Mouse (Mus musculus) thymus, adult 18-20 months (tissue): Measurements from ENCODE around the gene Ykt6.

ENCODE experiments used
- DNase-seq, 2 experiments: peaks; one replicate each; pipeline ENCODE4 v3.0.0; 2022; ENCODE audit warnings: mixed read lengths in 2 of 2

The Ykt6 gene

DNA sequence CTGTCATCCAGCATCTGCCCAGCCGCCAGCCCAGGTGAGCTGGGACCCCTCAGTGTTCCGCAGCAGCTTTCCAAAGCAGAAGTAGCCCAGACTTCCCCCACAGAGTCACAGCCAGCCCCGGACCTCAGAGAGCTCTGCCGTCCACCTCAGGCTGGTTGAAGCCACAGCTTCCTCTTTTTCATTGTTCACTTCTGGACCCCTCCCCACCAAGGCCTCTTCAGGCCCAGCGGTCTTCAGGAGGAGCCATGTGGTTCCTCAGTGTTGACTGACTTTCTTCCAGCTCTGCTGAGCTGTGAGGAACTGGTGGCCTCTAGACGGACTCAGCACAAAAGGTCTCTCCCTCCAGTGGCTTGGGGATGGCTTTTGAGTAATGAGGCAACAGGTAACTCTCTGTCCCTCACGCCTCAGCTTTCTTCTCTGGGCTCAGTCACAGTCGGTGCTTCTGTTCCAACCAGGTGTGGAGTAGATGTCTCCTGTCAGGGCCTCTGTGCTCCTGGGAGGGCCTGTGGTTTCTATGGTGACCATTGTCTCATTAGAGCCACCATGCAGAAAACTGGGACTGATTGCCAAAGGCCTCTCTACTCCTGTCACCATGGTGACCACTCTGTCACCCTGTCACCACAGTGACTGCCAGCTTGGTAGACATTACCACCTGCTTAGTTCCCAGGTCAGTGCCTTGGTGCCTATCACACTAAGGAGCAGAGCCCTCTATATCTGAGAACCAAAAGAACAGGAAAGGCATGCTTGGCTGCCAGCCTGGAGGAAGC is 5.7 kb upstream of the Ykt6 start, which contains the start of gene Gck:
Gene Gck, minus strand, starts transcription at position 496 of the 767 bp plus-strand sequence.
- DNase-seq, result no peak

DNA sequence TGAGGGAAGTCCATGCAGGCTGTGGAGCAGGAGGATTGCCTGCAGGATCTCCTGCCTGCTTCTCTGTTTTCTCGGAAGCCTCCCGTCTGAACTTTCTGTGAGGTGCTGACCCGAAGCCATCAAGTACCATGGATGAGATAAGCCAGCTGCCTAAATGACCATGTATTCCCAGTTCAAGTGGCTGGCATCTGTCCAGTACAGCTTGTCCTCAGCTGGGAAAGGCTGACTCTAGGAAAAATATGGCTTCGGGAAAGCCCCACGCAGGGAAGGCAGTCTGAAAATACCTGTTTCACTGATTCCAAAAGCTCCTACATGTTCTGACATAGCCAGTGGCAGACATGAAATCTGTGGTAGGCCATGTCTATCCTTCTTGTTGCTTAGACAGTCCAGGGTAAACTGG is 3.0 kb upstream of the Ykt6 start:
- DNase-seq, result no peak

DNA sequence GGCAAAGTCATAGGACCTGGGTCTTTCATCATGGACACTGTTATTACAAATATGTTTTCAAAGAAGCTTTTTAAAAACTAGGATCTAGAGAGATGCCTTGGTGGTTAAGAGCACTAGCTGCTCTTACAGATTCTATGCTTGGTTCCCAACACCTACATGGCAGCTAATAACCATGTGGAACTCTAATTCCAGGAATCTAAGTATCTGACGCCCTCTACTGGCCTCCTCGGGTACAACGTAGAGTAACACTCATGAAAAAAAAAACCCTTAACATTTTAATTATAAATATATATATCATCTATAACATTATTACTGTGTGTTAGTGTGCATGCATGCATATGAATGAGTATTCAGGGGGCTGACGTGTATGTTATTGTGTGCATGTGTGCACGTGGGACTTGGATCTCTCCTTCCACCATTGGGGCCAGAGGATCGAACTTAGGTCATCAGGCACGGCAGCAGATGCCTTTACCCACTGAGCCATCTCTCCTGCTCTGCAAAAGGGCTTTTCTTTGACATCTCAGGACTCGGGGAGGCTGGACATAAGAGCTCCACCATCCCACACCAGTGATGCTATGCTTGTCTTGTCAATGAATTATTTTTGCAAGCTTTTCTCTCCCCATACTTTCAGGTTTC is 2.2 kb upstream of the Ykt6 start:
- no peak for DNase-seq

DNA sequence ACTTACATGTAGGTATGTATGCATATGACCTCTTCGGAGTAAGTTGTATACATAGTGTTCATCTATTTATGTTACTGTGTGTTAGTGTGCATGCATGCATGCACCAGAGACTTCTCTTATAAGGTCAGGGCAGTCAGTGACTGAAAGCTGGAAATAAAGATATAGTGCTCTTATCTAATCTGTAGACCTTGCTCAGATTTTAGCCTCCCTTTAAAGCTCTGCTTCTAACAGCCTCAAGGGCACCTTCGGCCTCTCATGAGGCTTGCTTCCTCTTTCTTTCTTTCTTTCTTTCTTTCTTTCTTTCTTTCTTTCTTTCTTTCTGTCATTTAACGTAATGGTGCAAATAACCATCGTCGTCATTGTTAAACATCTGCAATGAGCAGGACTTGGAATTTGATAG is 1.1 kb upstream of the Ykt6 start:
- DNase-seq, result no peak

DNA sequence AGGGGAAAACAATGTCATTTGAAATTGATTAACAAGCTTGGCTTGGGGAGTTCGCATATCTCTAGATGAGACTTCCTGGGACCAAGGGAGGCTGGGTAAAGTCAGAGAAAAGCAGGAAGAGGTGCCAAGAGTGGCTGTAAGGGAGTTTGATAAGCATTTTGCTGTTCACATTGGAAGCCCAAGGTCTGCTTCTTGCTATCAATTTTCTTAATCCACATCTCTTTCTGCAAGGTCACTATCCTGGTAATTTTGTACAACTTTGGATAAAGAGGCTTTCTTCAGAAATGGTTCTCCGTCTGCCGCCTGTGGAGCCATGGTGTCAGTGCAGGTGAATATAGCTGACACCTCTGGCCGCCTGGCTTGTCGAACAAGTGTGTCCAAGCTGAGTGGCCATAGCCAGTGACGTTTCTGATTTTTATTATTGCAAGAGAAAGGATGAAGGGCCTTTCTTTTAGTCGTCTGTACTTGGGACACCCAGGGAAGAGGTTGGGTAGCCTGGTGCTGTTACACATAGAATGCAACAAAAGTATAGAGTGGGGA is 458 bp upstream of the Ykt6 start:
- no peak for DNase-seq

DNA sequence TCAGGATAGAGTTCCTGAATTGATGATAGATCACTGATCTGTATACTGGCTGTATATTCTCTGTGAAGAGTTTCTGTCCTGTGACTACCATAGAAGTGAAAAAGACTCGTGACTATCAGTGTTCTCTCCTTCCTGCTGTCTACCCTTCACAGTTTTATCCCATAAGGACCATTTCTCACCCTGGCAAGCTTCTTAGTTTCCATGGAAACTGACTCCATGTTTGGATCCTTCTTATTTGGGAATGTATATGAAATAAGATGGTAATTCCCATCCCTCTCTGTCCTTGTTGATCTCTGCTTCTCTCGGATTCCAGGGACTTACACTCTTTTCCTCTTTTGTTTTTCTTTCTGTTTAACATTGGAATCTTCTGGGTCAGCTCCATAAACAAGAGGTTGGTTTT is 4.6 kb downstream of the Ykt6 start:
- no peak for DNase-seq

DNA sequence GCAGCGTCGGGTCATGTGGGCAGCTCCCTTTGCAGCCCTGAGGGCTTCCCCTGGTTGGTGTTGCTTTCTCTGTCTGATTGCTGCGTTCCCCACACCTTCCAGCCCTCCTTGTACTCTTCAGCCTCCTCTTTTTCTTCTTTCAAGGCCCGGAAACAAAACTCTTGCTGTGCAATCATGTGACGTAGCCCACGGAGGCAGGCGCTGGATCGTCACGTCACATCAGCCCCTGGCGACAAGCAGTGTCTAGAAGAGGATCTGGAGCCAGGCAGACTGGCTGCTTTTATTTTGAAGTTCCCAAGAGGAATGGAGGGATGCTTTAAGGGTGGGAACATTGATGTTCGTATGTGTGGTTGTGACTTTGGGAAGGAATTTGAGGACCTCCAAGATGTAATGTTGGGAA is 10.4 kb downstream of the Ykt6 start:
- no peak for DNase-seq

DNA sequence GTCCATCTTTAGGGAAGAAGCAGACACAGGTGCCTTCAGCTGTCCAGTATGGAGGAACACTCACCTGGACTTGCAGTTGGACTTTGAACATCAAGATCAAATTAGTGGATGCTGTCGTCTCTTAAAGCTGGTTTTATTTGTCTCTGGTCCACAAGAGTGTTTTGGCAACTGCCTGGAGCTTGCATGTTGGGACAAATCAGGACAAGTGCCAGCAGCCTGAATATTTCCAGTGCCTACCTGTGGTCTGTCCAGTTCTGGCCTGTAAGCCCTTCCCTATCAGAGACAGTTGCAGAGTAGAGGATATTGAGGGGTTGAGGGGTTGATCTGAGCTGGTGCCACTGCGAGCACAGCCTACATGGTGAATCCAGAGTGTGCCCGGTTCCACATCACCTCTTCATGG is 11.3 kb downstream of the Ykt6 start:
- DNase-seq, result no peak

DNA sequence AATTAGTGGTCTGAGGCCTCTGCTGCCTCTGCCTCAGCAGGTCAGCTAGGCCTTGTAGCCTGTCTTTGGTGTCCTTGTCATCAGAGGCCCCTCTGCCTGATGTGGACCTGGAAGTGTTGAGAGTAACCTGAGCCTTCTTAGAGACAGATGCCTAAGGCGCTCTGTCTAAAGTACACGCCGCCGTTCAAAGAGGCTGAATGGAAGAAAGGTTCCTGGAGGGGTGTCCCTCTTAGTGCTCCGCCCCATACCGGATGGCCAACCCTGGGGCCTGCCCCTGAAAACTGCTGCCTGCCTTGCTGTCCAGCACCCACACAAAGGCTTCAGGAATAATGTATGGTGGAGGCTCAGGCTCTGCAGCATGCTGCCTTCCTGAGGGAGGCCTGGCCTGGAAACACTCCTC is 12.7 kb downstream of the Ykt6 start:
- no peak for DNase-seq

DNA sequence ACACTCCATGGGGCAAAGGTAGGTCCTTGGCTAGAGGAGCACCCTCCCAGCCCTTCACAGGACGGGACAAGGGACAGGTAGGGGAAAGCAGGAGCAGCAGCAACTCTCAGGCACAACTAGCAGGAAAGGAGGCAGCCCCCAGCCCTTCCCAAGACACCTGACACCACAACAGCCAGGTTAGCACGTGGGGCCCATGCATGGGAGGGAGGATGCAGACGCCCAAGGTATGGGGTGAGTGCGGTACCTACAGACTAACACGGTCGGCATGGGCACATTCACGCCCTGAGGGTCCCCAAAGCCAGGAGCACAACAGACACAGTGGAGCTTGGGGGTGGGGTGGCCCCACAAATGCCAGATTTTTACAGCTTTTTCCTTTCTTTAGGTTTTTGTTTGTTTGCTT is 15.7 kb downstream of the Ykt6 start:
- no peak for DNase-seq

DNA sequence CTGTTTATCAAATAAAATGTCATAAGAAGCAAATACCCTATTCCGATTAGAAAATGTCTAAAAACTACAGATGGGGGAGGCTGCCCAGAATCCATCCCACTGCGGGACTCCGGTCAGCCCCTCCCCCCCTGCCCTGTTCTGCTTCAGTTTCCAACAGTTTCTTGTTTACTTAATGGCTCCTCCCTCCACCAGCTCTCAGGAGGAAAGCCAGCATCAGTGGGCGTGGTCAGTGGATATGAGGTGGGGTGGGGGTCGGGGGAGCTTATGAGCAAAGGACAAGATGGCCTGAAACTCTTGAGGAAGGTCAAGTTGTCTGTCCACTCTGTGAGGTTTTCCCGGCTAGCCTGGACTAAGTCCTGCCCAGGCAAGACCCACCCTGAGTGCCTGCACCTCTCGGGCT is 17.7 kb downstream of the Ykt6 start:
- no peak for DNase-seq

DNA sequence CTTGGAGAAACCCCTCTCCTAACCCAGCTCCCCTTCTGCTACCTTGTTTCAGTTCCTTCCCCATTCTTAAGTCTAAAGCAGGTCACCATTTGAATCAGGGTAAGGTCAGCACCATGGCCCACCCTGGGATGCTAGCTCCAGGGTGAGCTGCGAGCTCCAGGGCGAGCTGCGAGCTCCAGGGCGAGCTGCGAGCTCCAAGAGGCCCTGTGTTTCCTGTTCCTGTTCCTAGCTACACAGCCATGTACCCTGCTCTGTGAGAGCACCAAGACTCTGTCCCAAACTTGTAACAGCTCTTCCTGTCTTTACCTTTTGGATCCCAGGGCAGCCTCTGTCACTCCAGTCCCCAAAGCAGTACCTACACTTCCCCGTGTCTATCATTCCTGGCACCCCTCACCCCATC is 18.6 kb downstream of the Ykt6 start:
- DNase-seq, result no peak

DNA sequence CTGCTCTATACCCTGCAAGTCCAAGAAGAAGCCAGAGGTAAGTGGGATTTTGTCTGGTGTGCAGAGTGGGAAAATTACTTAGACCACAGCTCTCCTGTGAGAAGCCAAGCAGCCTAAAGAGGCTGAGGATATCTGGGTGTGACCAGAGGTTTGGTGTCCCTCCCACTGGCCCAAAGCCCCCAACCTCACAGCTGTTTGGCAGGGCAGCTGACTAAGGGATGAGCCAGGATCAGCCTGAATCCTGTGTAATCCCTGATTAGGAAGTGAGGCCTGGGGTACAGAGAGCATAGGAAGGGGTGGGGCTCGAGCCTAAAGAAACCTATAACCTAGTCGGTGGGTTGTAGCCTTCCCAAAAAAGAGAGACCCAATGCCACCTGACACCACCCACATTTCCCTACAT is 19.6 kb downstream of the Ykt6 start:
- DNase-seq, result no peak

DNA sequence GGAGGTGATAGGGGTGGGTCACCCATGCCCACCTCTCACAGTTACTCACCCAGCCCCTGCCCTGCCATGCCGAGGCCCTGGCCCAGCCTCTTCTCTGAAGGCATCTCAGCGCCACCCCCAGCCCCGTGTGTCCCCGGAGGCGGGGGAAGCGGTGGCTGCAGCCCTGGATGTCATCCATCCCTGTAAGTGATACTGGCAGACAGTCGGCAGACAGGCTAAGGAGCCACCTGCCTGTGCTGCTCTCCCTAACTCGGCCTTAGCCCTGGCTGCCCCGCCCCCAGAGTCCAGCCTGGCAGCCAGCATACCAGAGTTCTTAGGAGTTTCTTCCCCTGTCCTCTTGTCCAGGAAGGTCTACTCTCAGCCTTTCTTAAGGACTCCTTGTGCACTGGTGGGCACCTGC is 20.6 kb downstream of the Ykt6 start:
- DNase-seq, result no peak

DNA sequence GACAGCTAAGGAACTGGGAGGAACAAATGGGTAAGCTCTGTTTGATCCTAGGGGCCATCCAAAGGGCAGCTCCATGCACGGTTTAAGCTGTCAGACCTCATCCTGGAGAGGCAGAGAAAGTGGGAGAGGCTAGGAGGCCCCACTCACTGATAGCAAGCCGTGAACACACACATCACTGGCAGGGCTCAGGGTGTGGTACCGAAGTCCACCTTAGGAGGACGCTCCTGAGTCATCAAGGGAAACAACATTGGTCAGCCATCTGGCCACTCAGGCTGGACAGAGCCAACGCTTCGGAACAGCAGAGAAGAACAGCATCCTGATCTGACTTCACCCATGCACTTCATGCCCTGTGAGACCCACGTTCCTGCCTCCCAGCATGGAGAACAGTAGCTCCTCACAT is 23.6 kb downstream of the Ykt6 start:
- no peak for DNase-seq

DNA sequence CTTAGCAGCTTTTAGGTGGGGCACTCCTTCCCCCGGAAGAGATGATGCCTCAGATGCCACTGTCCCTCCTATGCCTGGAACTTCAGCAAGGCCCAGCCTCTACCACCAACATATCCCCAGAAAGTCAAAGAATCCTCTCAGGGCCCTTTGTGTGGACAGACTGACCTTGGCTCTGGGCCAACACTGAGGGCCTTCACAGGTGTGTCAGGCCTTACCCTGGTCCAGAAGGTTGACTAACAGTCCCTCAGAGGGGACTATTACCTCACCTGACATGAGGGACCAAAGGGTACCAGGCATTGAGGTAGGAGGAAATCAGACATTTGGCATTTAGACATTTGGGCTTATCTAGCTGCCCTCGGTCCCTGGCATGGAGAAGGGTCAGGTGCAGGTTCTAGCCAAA is 24.6 kb downstream of the Ykt6 start:
- no peak for DNase-seq

DNA sequence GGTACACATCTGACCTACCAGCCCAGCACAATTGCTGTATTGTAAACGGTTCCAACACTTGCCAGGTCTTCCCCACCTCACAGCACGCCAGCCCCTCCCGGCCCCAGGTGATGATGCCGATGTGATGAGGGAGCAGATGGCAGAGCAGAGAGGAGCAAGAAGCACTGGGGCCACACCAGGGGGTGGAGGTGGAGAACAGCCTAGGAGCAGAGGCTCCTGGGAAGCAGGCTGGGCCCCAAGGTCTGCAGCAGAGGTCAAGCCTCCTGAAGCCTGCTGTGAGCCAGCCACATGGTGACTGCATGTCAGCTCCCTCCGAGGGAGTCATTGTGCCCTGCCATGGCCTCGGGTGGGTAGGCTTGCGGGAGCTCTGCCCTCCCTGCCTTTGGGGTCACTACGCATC is 25.1 kb downstream of the Ykt6 start:
- DNase-seq, result no peak

DNA sequence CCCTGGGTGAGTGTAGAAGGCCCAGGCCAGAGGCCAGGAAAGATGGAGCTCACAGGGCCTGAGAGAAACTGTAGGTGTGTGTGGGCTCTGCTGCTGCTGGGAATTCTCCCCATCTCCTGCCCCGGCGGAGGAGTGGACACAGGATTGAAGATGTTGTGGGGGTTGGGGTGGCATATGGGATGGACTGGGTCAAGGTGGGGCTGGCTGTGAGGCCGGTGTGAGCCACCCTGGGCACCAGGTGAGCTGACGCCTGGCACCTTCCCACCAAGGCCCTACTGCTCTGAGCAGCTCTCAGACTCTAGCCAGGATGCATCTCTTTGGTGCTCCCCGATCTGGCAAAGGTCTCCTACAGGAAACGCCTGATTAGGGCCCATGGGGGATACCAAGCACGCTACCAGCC is 25.8 kb downstream of the Ykt6 start:
- no peak for DNase-seq

DNA sequence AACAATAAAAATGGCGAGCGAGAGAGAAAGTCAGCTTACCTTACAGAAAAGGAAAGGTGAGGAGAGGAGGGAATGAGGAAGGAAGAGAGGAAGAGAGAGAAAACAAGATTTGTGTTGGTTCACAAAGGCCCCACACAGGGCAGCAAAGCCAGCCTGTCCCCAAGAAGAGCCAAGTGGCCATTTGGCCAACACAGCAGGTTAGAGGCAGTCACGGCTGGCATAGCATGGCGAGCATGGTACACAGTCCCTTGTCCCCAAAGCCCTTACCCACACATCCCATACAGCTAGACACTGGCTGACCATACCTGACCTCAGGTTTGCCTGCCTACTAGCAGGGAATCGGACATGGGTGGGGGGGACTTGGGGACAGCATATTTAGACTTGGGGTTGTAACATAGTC is 28.1 kb downstream of the Ykt6 start:
- DNase-seq, result no peak

DNA sequence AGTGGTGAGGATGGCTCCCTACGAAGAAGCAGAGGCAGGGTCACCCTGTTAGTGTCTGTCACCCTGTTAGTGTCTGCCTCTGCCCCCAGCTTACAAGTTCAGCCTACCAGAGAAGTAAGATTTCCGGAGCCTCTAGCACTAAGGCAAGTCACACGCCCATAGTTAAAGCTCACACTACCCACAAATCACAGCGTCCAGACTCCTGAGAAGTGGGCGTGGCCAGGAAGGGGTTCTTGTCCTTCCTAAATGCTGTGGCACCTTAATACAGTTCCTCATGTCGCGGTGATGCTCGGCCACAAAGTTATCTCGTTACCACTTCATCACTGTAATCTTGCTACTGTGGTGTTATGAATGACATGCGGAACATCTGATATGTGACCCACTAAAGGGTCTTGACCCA is 32.6 kb downstream of the Ykt6 start:
- DNase-seq, result no peak

DNA sequence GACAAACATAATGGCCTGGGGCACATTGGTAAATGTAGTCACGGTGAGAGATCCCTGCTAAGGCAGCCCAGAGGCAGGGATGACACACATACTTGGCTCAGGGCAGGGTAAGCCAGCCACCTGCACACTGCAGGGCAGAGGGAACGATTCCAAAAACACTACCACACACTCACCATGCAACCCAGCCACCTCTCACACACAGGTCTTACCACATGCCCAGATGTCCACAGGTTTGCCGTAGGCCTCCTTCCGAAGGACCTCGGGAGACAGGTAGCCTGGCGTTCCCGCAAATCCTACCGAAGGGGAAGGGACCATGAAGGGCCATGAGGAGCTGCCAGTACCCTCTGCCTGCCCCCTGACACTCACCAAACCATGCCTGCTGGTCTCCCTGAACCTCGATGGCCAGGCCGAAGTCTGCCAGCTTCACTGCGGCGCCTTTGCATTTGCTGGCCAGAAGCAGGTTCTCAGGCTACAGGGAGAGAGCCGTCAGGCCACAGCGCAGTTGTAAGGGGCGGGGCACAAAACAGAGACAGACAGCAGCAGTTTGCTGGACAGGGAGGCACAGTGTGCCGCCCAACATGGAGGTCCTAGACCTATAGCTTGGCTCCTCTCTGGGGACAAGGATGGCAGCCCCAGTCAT is 34.6 kb downstream of the Ykt6 start:
- DNase-seq, result no peak

DNA sequence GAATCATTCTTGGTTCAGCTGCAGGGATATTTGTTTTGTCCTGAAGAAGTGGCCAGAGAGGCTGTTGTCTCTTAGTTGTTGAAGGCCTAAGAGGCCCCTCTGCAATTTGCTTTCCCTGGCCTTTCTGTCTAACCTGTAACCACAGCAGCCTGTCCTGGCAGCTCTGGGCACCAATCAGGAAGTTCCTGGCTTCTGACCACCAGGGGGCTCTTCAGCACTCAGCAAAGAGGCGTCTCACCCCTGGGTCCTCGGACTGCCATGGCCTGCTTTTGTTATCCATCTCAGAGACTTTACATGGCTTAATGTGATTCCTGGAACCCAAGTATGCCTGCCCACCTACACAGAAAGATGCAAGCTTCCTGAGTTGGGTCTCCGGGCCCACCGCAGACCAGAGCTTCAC is 35.4 kb downstream of the Ykt6 start:
- DNase-seq, result peak in 1 of 2 experiments; percentile 21

DNA sequence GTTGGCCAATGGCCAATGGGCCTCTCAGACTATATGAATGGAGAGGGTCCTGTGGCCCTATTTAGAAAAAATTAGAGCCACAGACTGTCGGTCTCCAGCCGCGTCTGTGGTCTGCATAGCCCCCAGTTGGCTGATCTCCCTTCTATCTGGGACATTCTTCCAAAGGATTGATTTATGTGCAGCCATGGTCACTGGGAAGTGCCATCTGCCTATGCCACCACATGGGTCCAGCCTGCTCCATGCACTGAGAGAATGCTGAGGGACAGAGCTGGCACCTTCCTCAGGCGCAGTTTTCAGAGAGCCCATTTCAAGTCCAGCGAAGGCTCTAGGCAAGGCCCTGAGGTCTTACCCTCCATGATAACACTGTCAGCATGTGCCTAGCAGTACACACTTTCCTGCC is 38.7 kb downstream of the Ykt6 start:
- no peak for DNase-seq

DNA sequence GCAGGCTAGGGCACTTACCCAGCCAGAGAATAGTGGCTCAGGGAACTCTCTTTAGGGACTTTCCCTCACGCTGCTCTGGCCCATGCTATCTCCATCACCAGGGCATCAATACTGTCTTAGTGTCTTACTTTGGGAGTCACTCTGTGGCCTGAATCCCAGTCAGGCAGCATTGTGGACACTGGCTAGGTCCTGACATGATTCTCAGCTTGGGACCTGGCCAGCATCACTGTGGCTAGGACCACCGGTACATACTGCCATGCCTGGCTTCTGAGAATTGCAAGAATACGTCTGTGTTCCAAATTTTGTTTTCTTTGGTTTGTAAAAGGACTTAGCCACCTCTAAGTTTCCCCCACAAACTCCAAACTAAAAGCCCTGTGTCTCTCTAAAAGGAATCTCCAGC is 39.4 kb downstream of the Ykt6 start:
- no peak for DNase-seq
